Mouse (Mus musculus): ENCODE measurements around the gene Psmc5. TPM values are rescaled to one million over a fixed set of nuclear protein-coding genes. Genes with fewer than 3 reads are reported as not detected.
A peak's percentile ranks its signal among the peaks of the same experiment; 100 is the strongest.
"Not testable (repeated sequence)": the region's sequence is repeated elsewhere in the genome, so short reads cannot be mapped to it uniquely, and the experiment has no call there.

Psmc5 gene
- total RNA-seq (2021), result 100 to 1,000 TPM; 107 to 109 TPM

- intact Hi-C loops (cut with DNase I), result loop anchor here (1.0 kb wide), 1 partner anchor 16 kb away; the partner anchor contains the start of gene Smarcd2
- peak; percentile 99 to 100 for DNase-seq
These were observed at the start of gene Psmc5, which contains the start of gene Ftsj3 for GRCm38 (mm10) chr11:106255685-106256451. Psmc5 (plus strand) TSS chr11:106256154. Ftsj3 (minus strand) TSS chr11:106256079.

GRCm38 (mm10) chr11:106212771-106213170 is 43.2 kb upstream of the Psmc5 start:
- DNase-seq, result peak; percentile 48 to 54
- intact Hi-C loops (cut with DNase I), result no loop called here

- no peak for DNase-seq
- intact Hi-C loops (cut with DNase I), result no loop called here
These were observed 41.1 kb upstream of the Psmc5 start for GRCm38 (mm10) chr11:106214856-106215255.

GRCm38 (mm10) chr11:106215450-106215859 is 40.5 kb upstream of the Psmc5 start:
- intact Hi-C loops (cut with DNase I), result no loop called here
- DNase-seq, result no peak

GRCm38 (mm10) chr11:106215927-106216729 is 39.8 kb upstream of the Psmc5 start, which contains the start of gene Ccdc47:
Ccdc47 (minus strand) TSS chr11:106216344.
- intact Hi-C loops (cut with DNase I), result no loop called here
- peak; percentile 96 to 97 for DNase-seq

GRCm38 (mm10) chr11:106216730-106217490 is 39.0 kb upstream of the Psmc5 start, which contains the start of gene Ddx42:
Ddx42 (plus strand) TSS chr11:106216926.
- peak; percentile 92 to 93 for DNase-seq
- intact Hi-C loops (cut with DNase I), result no loop called here

GRCm38 (mm10) chr11:106220603-106221002 is 35.4 kb upstream of the Psmc5 start:
- intact Hi-C loops (cut with DNase I), result no loop called here
- no peak for DNase-seq

- DNase-seq; intact Hi-C loops (cut with DNase I): not testable (repeated sequence)
These were observed 22.0 kb upstream of the Psmc5 start for GRCm38 (mm10) chr11:106233978-106234377.

- intact Hi-C loops (cut with DNase I), result no loop called here
- no peak for DNase-seq
These were observed 9.1 kb upstream of the Psmc5 start for GRCm38 (mm10) chr11:106246834-106247233.

GRCm38 (mm10) chr11:106249326-106249725 is 6.6 kb upstream of the Psmc5 start:
- intact Hi-C loops (cut with DNase I), result no loop called here
- DNase-seq, result no peak

GRCm38 (mm10) chr11:106254767-106255166 is 1.2 kb upstream of the Psmc5 start:
- no peak for DNase-seq
- intact Hi-C loops (cut with DNase I), result no loop called here

GRCm38 (mm10) chr11:106255174-106255573 is 780 bp upstream of the Psmc5 start:
- no peak for DNase-seq
- intact Hi-C loops (cut with DNase I), result no loop called here

- DNase-seq, result peak in 1 of 2 experiments; percentile 54
- intact Hi-C loops (cut with DNase I), result loop anchor here (1.0 kb wide), 1 partner anchor 16 kb away; the partner anchor contains the start of gene Smarcd2
These were observed 821 bp downstream of the Psmc5 start for GRCm38 (mm10) chr11:106256775-106257174.

- intact Hi-C loops (cut with DNase I), result no loop called here
- no peak for DNase-seq
These were observed 5.0 kb downstream of the Psmc5 start for GRCm38 (mm10) chr11:106260826-106261450.

GRCm38 (mm10) chr11:106263963-106264362 is 8.0 kb downstream of the Psmc5 start:
- intact Hi-C loops (cut with DNase I), result no loop called here
- DNase-seq, result no peak

GRCm38 (mm10) chr11:106264988-106265387 is 9.0 kb downstream of the Psmc5 start:
- intact Hi-C loops (cut with DNase I), result no loop called here
- DNase-seq, result no peak

GRCm38 (mm10) chr11:106265570-106265969 is 9.6 kb downstream of the Psmc5 start:
- intact Hi-C loops (cut with DNase I), result no loop called here
- no peak for DNase-seq

GRCm38 (mm10) chr11:106266431-106266830 is 10.5 kb downstream of the Psmc5 start:
- intact Hi-C loops (cut with DNase I), result no loop called here

GRCm38 (mm10) chr11:106267311-106267852 is 11.4 kb downstream of the Psmc5 start:
- DNase-seq, result peak in 1 of 2 experiments; percentile 30

More at GRCm38 (mm10) chr11:106266431-106266830, 10.5 kb downstream of the Psmc5 start:
- DNase-seq, result no peak

GRCm38 (mm10) chr11:106267871-106268270 is 11.9 kb downstream of the Psmc5 start:
- no peak for DNase-seq
- intact Hi-C loops (cut with DNase I), result no loop called here

More at GRCm38 (mm10) chr11:106267311-106267852, 11.4 kb downstream of the Psmc5 start:
- intact Hi-C loops (cut with DNase I), result no loop called here

Measured in heart, postnatal 10 days (tissue).